Mouse (Mus musculus): Measurements from ENCODE around the gene Lrrc59. TPM values are rescaled to one million over a fixed set of nuclear protein-coding genes. Genes with fewer than 3 reads are reported as not detected.

Gene Lrrc59
- polyA plus RNA-seq, 1 experiment from 2014 or later: 224 TPM

DNA sequence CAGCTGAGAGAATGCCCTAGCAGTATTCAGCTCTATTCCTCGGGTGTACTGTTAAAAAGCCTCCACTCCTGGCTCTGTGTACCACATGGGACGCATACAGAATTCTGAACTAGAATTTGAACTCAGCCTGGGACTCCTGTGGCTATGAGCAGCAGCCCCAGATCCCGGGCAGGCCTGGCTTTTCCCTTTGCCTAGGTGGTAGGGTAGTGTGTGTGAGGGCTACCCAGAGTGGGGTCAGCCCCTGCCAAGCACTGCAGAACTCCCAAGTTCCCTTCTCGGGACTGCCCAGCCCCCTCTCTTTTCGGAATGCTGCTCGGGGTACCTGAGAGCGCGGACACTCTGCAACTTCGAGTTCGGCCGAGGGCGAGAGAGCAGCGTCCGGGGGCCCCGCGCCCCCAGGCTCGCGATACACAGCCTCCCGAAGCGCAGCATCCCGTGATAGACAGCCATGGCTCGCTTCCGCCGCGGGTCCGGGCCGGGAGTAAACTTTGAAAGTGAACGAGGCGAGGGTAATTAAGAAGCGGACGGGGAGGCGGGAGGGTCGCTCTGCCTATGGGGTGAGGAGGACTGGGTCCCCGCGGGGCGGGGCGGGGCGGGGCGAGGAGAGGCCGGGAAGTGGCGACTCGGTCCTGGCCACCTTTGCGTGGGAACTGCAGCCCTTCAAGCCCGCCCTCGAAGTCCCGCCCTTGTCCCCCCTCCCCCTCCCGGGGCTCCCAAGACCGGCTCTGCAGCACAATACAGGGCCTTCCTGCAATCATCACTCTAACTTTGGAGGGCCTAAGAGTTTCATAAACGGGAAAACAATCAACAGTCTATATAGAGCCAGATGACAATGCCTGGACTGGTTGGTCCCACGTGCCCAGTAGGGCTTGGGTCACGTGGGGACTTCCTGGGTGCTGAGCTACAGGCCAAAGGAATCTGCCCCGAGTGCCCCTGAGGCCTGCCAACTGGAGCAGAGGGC lies 28.0 kb upstream of the Lrrc59 start, which contains the start of gene Acsf2:
Acsf2 (minus strand) TSS at position 551 of the 961 bp plus-strand sequence.
- ATAC-seq (replicated peaks; ENCODE audit: low FRiP score) (peak; percentile 75), DNase-seq (ENCODE audit: low spot score) (peak; percentile 84)
- peaks cover 16% of the 10 kb centered on the region for H3K4me1 ChIP-seq (replicated peaks; ENCODE audit: control insufficient read depth, insufficient read depth, low read length)
- WGBS: 2% methylated on average over 46 of the region's 52 CpGs
- H3K9me3 ChIP-seq (ENCODE audit: control insufficient read depth, low read length): no peaks in the 10 kb centered on the region
- H3K27ac ChIP-seq (ENCODE audit: low read depth, low read length): no peak within 1 kb of the TSS
- peak within 1 kb of the TSS; percentile 80 for H3K4me2 ChIP-seq
- peak within 1 kb of the TSS; percentile 39 for H3K9ac ChIP-seq (ENCODE audit: low read depth, low read length)
- H3K4me3 ChIP-seq (ENCODE audit: low read depth, low read length): peak within 1 kb of the TSS; percentile 56
- H3K27me3 ChIP-seq (replicated peaks; ENCODE audit: control insufficient read depth, insufficient read depth, low read length): no peaks in the 10 kb centered on the region
- no peaks in the 10 kb centered on the region for H3K36me3 ChIP-seq (ENCODE audit: control insufficient read depth, insufficient read depth, low read length)

DNA sequence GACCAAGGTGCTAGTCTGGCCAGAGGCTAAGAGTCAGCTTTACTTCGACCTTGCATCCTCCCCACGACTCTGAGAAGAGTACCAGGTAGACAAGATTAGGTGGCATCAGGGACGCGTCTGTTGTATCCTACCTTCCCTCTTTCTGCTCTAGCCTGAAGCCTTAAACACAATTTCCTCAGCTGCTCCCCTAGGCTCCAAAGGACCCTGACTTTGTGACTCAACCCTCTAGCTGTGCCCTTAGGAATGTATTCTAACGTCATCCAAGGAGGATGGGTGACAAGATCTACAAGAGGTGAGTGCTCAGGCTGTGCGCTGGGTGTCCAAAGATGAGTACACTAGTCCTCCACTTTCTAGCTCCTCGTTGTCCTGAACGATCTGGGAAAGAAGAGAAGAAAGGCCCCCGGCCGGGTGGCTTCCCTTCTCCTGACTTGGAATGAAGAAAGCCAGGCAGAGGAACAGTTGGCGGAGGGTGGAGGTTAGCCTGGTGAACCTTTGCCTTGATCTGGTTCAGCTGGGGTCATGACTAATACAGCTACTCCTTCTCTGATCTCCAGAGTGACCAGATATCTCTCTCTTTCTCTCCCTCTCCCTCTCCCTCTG lies 27.1 kb upstream of the Lrrc59 start:
- DNase-seq (ENCODE audit: low spot score) (no peak), ATAC-seq (replicated peaks; ENCODE audit: low FRiP score) (no peak)
- Histone ChIP-seq H3K9me3 (ENCODE audit: control insufficient read depth, low read length) (no peaks in the 10 kb centered on the region), H3K4me2 (peak overlapping the region; percentile 80), H3K36me3 (ENCODE audit: control insufficient read depth, insufficient read depth, low read length) (no peaks in the 10 kb centered on the region), H3K27ac (ENCODE audit: low read depth, low read length) (no peak overlapping the region), H3K4me3 (ENCODE audit: low read depth, low read length) (peak overlapping the region; percentile 56), H3K9ac (ENCODE audit: low read depth, low read length) (no peak overlapping the region), H3K4me1 (replicated peaks; ENCODE audit: control insufficient read depth, insufficient read depth, low read length) (peaks cover 16% of the 10 kb centered on the region), H3K27me3 (replicated peaks; ENCODE audit: control insufficient read depth, insufficient read depth, low read length) (no peaks in the 10 kb centered on the region)
- 62% methylated on average over 11 of the region's 11 CpGs for WGBS

DNA sequence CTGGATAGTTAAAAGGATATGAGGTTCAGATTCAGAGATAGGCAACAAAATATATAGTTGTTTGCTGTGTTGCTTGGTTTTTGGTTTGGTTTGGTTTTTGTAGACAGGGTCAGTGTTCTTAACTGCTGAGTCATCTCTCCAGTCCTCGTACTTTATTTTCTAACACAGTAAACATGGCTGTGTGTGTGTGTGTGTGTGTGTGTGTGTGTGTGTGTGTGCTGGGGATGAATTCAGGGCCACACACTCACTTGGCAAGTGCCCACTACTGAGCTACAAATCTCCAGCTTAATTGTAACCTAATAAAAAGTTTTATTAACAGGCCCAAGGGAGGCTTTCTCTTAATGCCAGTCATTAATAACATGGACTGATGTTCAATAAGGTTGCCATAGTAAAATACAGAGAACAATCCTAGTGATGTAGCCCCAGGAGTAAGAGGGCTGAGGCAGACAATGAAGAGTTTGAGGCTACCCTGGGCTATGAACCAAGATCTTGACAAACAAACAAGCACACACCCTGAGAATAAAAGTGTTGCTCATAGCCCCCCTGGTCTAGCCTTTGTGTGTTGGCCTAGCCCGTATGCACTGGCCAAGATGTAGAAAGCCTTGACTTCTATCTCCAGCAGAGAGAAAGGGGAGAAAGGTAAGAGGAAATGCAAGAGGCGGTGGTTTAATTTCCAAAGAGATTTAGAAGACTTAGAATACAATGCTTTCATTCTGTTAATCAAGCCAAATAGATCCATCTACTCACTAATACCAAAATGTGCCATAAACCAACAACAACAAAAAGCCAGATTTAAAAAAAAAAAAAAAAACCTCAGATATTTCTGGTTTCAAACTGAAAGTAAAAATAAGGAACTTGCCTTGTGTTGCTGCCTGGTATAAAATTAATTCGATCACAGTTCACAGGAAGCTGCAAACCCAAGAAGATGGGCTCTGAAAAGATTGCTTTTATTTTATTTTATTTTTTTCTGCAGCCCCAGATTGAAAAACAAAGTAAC lies 18.5 kb upstream of the Lrrc59 start:
- peaks cover 2% of the 10 kb centered on the region; the same call in 1 of the 2 replicates for H3K27me3 ChIP-seq (replicated peaks; ENCODE audit: control insufficient read depth, insufficient read depth, low read length)
- DNase-seq (ENCODE audit: low spot score) (no peak), ATAC-seq (replicated peaks; ENCODE audit: low FRiP score) (no peak)
- no peaks in the 10 kb centered on the region for H3K9me3 ChIP-seq (ENCODE audit: control insufficient read depth, low read length)
- H3K4me2 ChIP-seq: no peak overlapping the region
- no peaks in the 10 kb centered on the region for H3K4me1 ChIP-seq (replicated peaks; ENCODE audit: control insufficient read depth, insufficient read depth, low read length)
- no peak overlapping the region for H3K27ac ChIP-seq (ENCODE audit: low read depth, low read length)
- 63% methylated on average over 4 of the region's 4 CpGs for WGBS
- H3K36me3 ChIP-seq (ENCODE audit: control insufficient read depth, insufficient read depth, low read length): no peaks in the 10 kb centered on the region
- no peak overlapping the region for H3K4me3 ChIP-seq (ENCODE audit: low read depth, low read length)
- H3K9ac ChIP-seq (ENCODE audit: low read depth, low read length): no peak overlapping the region

DNA sequence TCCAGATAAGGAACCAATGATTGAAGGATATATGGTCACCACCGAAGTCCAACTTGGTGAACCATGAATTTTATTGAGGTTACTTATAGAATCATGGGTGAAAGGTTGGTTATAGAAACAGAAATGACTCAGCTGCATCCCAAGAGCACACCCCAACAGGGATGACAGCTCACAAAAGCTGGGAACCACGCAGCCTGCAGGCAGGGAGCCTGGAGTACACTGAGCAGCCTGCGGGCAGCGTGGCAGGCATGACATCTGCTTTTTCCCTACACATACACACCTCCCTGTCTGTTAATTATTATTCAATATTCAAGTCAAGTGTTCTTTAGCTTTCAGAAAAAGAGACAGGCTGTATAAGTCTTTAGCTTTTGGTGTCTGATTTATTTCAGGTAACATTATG lies 15.0 kb upstream of the Lrrc59 start:
- H3K9me3 ChIP-seq (ENCODE audit: control insufficient read depth, low read length): no peaks in the 10 kb centered on the region
- no peak for ATAC-seq (replicated peaks; ENCODE audit: low FRiP score)
- no peaks in the 10 kb centered on the region for H3K4me1 ChIP-seq (replicated peaks; ENCODE audit: control insufficient read depth, insufficient read depth, low read length)
- no peaks in the 10 kb centered on the region for H3K36me3 ChIP-seq (ENCODE audit: control insufficient read depth, insufficient read depth, low read length)
- no peak overlapping the region for H3K27ac ChIP-seq (ENCODE audit: low read depth, low read length)
- WGBS: 76% methylated on average over 4 of the region's 4 CpGs
- H3K9ac ChIP-seq (ENCODE audit: low read depth, low read length): no peak overlapping the region
- H3K27me3 ChIP-seq (replicated peaks; ENCODE audit: control insufficient read depth, insufficient read depth, low read length): peaks cover 2% of the 10 kb centered on the region; the same call in 1 of the 2 replicates
- no peak overlapping the region for H3K4me3 ChIP-seq (ENCODE audit: low read depth, low read length)
- DNase-seq (ENCODE audit: low spot score): no peak
- H3K4me2 ChIP-seq: no peak overlapping the region

DNA sequence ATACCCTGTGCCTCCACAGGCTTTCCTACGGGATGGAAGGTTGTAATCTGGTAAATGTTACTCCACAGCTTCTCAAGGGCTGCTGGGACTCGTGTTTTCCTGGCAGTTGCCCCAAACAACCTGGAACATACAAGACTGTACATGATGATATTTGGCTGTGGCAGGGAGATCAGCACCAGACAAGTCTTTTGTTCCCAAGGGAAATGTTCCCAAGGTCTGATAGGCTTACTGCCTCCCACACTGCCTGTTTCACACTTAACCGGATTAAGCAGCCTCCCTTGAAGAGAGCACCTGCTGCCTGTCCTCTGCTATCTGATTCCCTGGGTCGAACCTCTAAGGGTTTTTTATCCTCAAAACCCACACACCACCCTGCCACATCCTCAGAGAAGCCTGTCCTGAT lies 14.1 kb upstream of the Lrrc59 start:
- WGBS: 28% methylated on average over 4 of the region's 4 CpGs

DNA sequence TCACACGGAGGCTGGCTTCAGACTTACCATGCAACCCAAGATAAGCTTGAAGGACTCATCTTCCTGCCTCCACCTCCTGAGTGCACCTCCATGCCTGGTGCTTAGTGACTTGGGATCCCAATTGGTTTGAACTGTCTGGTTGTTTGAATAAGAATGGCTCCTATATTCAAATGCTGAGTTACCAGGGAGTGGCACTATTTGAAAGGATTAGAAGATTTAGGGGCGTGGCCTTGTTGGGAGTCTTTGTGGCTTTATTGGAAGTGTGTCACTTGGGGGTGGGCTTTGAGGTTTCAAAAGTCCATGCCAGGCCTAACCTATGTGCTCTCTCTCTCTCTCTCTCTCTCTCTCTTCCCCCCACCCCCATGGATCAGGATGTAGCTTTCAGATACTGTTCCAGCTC lies 11.9 kb upstream of the Lrrc59 start:
- Histone ChIP-seq H3K27ac (ENCODE audit: low read depth, low read length) (no peak overlapping the region), H3K9me3 (ENCODE audit: control insufficient read depth, low read length) (no peaks in the 10 kb centered on the region), H3K4me2 (no peak overlapping the region), H3K27me3 (replicated peaks; ENCODE audit: control insufficient read depth, insufficient read depth, low read length) (peaks cover 2% of the 10 kb centered on the region; the same call in 1 of the 2 replicates), H3K9ac (ENCODE audit: low read depth, low read length) (no peak overlapping the region), H3K4me3 (ENCODE audit: low read depth, low read length) (no peak overlapping the region), H3K36me3 (ENCODE audit: control insufficient read depth, insufficient read depth, low read length) (no peaks in the 10 kb centered on the region), H3K4me1 (replicated peaks; ENCODE audit: control insufficient read depth, insufficient read depth, low read length) (no peaks in the 10 kb centered on the region)
- ATAC-seq (replicated peaks; ENCODE audit: low FRiP score) (no peak), DNase-seq (ENCODE audit: low spot score) (no peak)
- WGBS: 84% methylated on average over 2 of the region's 2 CpGs

More for the DNA sequence above, 14.1 kb upstream of the Lrrc59 start:
- ATAC-seq (replicated peaks; ENCODE audit: low FRiP score): no peak
- H3K36me3 ChIP-seq (ENCODE audit: control insufficient read depth, insufficient read depth, low read length): no peaks in the 10 kb centered on the region
- H3K4me3 ChIP-seq (ENCODE audit: low read depth, low read length): no peak overlapping the region
- no peaks in the 10 kb centered on the region for H3K4me1 ChIP-seq (replicated peaks; ENCODE audit: control insufficient read depth, insufficient read depth, low read length)
- H3K9me3 ChIP-seq (ENCODE audit: control insufficient read depth, low read length): no peaks in the 10 kb centered on the region
- H3K27ac ChIP-seq (ENCODE audit: low read depth, low read length): no peak overlapping the region
- H3K4me2 ChIP-seq: no peak overlapping the region
- no peak for DNase-seq (ENCODE audit: low spot score)
- no peak overlapping the region for H3K9ac ChIP-seq (ENCODE audit: low read depth, low read length)
- H3K27me3 ChIP-seq (replicated peaks; ENCODE audit: control insufficient read depth, insufficient read depth, low read length): peaks cover 2% of the 10 kb centered on the region; the same call in 1 of the 2 replicates

DNA sequence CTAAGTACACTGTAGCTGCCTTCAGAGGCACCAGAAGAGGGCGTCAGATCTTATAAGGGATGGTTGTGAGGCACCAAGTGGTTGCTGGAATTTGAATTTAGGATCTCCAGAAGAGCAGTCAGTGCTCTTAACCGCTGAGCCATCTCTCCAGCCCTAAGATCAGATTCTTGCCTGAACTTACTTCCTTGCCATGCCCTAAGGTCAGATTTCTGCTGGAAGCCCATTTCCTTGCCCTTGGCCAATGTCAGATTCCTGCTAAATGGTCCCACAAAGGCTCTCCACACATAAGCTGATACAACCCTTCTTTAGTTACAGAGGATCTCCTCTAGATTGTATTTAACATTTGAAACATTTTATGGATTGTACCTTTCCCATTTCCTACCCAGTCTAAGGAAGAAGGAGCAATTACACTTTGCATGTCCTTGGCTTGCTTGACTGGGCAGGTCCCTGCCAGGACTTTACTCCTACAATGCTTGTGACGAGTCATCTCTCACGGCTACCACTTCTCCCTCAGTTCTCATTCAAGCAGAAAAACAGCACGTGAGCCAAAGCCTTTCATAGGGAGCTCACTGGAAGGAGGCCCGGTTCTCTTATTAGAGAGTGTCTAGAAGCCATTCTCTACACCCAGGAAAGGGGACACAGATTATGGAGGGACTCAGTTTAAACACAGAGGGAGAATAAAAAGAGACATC lies 8.7 kb upstream of the Lrrc59 start:
- Histone ChIP-seq H3K27me3 (replicated peaks; ENCODE audit: control insufficient read depth, insufficient read depth, low read length) (no peaks in the 10 kb centered on the region), H3K36me3 (ENCODE audit: control insufficient read depth, insufficient read depth, low read length) (no peaks in the 10 kb centered on the region), H3K9ac (ENCODE audit: low read depth, low read length) (no peak overlapping the region), H3K4me1 (replicated peaks; ENCODE audit: control insufficient read depth, insufficient read depth, low read length) (no peaks in the 10 kb centered on the region), H3K4me2 (no peak overlapping the region), H3K9me3 (ENCODE audit: control insufficient read depth, low read length) (no peaks in the 10 kb centered on the region), H3K4me3 (ENCODE audit: low read depth, low read length) (no peak overlapping the region), H3K27ac (ENCODE audit: low read depth, low read length) (no peak overlapping the region)
- ATAC-seq (replicated peaks; ENCODE audit: low FRiP score): no peak
- 63% methylated on average over 6 of the region's 6 CpGs for WGBS
- DNase-seq (ENCODE audit: low spot score): no peak

DNA sequence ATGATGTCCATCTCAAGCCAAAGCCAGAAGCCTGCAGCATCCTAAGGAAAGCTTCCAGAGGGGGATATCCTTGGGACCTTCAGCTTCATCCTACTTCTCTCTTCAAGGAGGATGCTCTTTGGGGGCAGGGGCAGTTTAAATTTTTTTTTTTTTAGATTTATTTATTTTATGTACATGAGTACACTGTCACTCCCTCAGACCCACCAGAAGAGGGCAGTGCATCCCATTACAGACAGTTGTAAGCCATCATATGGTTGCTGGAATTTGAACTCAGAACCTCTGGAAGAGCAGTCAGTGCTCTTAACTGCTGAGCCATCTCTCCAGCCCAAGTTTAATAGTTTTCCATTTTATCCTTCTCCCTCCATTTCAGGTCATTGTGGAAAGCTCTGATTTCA lies 8.1 kb upstream of the Lrrc59 start:
- no peaks in the 10 kb centered on the region for H3K4me1 ChIP-seq (replicated peaks; ENCODE audit: control insufficient read depth, insufficient read depth, low read length)
- H3K4me3 ChIP-seq (ENCODE audit: low read depth, low read length): no peak overlapping the region
- no peak for ATAC-seq (replicated peaks; ENCODE audit: low FRiP score)
- no peaks in the 10 kb centered on the region for H3K9me3 ChIP-seq (ENCODE audit: control insufficient read depth, low read length)
- no peak overlapping the region for H3K4me2 ChIP-seq
- DNase-seq (ENCODE audit: low spot score): no peak
- H3K27me3 ChIP-seq (replicated peaks; ENCODE audit: control insufficient read depth, insufficient read depth, low read length): no peaks in the 10 kb centered on the region
- H3K9ac ChIP-seq (ENCODE audit: low read depth, low read length): no peak overlapping the region
- H3K27ac ChIP-seq (ENCODE audit: low read depth, low read length): no peak overlapping the region
- no peaks in the 10 kb centered on the region for H3K36me3 ChIP-seq (ENCODE audit: control insufficient read depth, insufficient read depth, low read length)
